Mouse (Mus musculus) adrenal gland, adult 8-10 months (tissue): ENCODE data around the gene Kdm6b. TPM values are rescaled to one million over a fixed set of nuclear protein-coding genes. Genes with fewer than 3 reads are reported as not detected.

ENCODE experiments used
- DNase-seq: peaks from one replicate; pipeline ENCODE4 v3.0.0; 2022
- total RNA-seq, 4 experiments: library from RNA; stranded (reverse); gene quantifications; 2 replicates each; pipeline ENCODE4 v1.2.4; 2022

Gene Kdm6b
- total RNA-seq, result 10 to 100 TPM; 20.4 to 44.2 (median 35.1) TPM

- DNase-seq, result no peak
Measured at GRCm38 (mm10) chr11:69413221-69414181, at the start of gene Kdm6b. TSS of gene Kdm6b (minus strand) at chr11:69413675.

- no peak for DNase-seq
Measured at GRCm38 (mm10) chr11:69461568-69461967, 48.1 kb upstream of the Kdm6b start.

DNA sequence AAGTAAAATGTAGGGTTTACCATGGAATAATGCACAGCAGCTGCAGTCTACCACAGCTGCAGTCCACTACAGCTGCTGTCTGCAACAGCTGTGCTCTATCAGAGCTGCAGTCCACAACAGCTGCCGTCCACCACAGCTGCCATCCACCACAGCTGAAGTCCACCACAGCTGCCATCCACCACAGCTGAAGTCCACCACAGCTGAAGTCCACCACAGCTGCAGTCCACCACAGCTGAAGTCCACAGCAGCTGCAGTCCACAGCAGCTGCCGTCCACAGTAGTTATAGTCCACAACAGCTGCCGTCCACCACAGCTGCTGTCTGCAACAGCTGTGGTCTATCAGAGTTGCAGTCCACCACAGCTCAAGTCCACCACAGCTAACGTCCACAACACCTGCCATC is 46.4 kb upstream of the Kdm6b start:
- no peak for DNase-seq

GRCm38 (mm10) chr11:69457006-69457579 is 43.6 kb upstream of the Kdm6b start:
- DNase-seq, result peak; percentile 30

GRCm38 (mm10) chr11:69452114-69452867 is 38.8 kb upstream of the Kdm6b start:
- DNase-seq, result no peak

DNA sequence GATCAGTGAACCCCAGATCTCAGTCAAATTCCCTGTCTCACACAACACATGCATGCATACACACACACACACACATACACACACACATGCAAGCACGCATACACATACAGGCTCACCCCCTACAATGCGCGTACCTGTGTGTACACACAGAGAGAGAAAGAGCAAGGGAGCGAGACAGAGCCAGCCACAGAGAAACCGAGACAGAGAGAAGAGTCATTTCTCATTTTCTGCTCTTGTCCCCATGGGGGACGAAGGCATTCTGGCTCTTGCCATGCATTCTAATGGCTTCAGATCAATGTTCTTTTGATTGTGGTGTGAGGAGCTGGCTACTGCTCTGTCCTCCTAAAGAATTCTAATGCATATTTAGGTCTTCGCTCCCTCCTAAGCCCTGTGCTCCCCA is 33.8 kb upstream of the Kdm6b start:
- no peak for DNase-seq

DNA sequence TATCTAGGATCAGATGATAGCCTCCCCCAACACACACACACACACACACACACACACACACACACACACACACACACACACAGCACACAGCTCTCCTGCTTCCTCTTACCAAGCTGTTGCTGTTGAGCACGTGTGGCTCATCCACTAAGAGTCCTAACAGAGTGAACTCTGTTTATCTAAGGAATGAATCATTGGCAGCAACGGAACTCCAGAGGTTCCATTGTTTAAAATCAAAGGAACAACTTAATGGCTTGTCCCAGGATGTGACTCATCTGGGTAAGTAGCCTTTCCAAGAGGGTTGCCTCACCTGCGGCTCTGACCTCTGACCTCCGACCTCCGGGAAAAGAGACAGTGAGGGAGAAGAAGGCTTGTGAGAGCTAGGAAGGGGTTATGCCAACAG is 29.9 kb upstream of the Kdm6b start:
- DNase-seq, result no peak

DNA sequence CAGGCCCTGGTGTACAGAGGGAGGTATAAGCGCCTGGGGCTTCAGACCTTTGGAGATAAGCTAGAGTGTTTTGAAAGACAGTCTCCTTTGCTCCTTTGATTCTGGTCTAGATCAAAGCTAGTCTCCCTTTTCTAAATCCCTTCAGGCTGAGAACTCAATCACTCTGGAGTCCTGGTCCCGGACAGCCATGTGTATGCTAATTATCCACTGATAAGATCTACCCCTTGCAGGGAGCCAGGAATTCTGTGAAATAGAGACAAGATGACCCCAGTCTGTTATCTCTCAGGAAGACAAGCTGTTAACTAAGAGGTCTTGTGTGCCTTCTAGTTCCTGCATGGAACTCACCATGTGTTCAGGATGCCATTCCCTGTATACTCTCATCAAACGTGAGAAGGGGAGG is 23.8 kb upstream of the Kdm6b start:
- no peak for DNase-seq

DNA sequence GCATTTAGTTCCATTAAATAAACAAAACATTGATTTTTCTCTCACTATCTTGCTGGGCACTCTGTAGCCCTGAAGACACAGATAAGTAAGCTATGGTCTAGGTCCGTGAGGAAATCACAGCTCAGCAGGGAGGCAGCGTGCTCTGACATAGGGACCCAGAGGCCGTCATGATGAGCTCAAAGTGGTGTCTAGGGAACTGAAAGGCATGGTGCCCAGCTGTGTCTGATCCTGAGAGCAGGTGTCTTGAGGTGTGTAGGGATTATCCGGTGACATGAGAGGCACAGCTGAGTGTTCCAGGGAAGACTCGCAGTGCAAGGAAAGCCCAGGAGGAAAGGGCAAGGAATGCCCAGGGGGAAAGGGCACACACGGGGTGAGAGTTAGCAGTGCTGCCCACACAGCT is 19.7 kb upstream of the Kdm6b start:
- DNase-seq, result no peak

DNA sequence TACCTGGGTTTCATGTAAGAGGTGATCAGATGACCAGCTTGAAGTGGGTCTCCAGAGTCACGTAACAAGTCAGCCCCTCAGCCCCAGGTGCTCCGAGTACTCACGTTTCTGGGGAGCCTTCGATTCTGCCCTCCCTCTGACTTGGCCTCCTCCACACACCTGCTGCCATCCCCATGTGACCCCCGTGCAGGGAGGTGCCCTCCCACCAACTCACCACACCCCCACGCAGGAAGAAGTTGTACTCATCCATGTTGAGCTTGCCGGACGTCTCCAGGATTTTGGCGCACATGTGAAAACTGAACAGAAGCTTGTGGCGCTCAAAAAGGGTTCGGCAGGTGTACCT is 19.1 kb upstream of the Kdm6b start:
- DNase-seq, result no peak

GRCm38 (mm10) chr11:69431829-69432639 is 18.6 kb upstream of the Kdm6b start:
- no peak for DNase-seq

DNA sequence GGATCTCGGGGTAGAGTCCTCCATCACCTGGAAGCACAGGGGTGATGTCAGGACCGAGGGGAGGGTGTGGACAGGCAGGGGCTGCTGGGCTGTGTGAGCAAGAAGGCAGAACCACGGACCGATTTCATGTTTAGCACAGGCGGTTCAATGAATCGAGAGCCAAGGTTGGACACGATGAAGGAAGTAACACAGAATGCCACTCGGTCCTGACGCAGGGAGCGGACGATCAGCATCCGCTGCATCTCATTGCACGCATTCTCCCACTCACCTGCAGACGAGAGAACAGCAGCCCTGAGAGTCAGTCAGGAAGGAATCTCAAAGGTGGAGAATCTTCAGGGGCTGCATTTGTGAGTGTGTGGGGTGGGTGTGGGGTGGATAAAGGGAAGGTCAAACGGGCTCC is 17.2 kb upstream of the Kdm6b start:
- DNase-seq, result no peak

- no peak for DNase-seq
Measured at GRCm38 (mm10) chr11:69429313-69429712, 15.8 kb upstream of the Kdm6b start.

- no peak for DNase-seq
Measured at GRCm38 (mm10) chr11:69428751-69429150, 15.3 kb upstream of the Kdm6b start.

- no peak for DNase-seq
Measured at GRCm38 (mm10) chr11:69426246-69426645, 12.8 kb upstream of the Kdm6b start.

- DNase-seq, result no peak
Measured at GRCm38 (mm10) chr11:69423885-69424284, 10.4 kb upstream of the Kdm6b start.

- DNase-seq, result no peak
Measured at GRCm38 (mm10) chr11:69422842-69423241, 9.4 kb upstream of the Kdm6b start.

GRCm38 (mm10) chr11:69421131-69421977 is 7.9 kb upstream of the Kdm6b start:
- no peak for DNase-seq

DNA sequence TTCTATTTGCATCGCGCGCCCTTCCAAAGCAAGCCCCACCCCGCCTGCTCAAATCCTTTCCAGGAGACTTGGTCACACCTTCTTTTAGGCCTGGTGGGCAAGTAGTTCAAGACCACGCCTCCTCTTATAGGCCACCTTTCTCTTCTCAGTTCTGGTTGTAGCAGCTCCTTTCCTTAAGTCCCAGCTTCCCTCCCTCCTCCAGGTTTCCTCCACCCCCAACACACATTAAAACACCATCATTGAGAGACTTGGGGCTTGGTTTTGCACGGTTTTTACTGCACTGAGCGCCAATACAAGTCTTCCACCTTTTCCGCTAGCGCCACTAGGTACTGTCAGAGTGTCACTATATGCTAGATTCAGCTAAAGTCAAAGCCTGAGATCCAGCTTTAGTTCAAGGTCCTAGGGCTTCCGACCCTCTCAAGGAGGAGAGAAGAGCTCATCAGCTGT is 7.1 kb upstream of the Kdm6b start:
- DNase-seq, result peak; percentile 12

DNA sequence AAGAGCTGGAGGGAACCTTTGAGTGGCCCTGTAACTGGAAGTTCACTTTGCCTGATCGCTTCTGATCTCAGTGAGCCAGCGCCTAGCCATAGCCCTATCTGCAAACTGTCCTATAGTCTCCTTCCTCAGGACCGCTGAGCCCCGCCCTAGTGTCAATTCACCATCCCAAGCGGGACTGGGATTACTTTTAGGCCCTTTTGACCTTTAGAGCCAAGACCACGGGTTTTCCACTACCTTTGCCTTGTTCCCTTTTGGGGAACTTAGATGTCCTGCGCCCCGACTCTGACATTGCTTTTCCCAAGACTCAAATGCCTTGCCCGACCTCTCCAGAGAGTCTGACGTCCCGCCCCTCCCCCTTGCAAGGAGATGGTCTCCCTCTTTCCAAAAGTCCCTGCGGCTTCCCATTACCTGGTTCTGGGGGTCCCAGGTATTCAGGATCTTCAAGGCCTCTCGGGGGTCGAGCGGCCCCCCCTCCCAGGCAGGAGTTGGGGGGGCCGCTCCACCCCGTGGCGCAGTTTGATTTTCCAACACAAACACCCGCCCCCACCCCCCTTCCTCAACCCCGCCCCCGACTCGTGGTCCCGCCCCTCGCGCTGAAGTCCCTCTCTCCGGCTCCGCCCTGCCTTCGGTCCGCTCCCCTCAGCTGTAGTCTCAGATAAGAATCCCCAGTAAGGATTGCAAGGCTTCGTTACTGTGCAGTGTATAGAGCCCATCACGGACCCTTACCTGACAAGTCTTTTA is 6.5 kb upstream of the Kdm6b start:
- peak; percentile 60 for DNase-seq

DNA sequence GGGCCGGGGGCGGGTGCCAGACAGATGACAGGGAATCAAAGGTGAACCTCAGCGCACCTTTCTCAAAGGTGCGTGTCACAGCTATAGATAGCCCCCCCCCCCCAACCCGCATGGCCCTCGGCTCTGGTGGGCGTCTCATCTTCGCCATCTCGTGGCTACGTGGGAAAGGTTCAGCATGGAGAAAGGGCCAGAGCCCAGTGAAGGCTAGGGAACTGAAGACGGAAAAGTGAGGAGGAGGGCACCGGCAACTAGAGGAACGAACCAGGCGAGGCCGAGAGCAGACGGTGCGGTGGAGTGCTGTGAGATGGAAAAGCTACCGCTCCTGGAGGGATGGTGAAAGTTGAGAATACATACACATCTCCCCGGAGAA is 6.0 kb upstream of the Kdm6b start:
- peak; percentile 44 for DNase-seq
